8 mouse cellular contexts compared by ENCODE assay signal in genomic region chr6:108305171-108305779, GRCm38 (mm10).
A peak's percentile ranks its signal among the peaks of the same experiment; 100 is the strongest.
DNase-seq lines count a peak whose midpoint lies in the region; ATAC-seq and TF ChIP-seq lines count a peak whose summit lies in the region.

No protein-coding gene starts in this region.

- H3K9me3 ChIP-seq in midbrain, embryonic 14.5 days (ENCODE audit: control insufficient read depth, low read length): no peaks in the 10 kb centered on the region
- no peaks in the 10 kb centered on the region for H3K9me3 ChIP-seq in midbrain, embryonic 16.5 days (replicated peaks; ENCODE audit: control insufficient read depth, low read length, poor library complexity, severe bottlenecking)
- H3K9me3 ChIP-seq in kidney, postnatal 0 days (replicated peaks; ENCODE audit: low read length): no peaks in the 10 kb centered on the region
- no peaks in the 10 kb centered on the region for H3K9me3 ChIP-seq in stomach, postnatal 0 days (ENCODE audit: control insufficient read depth, low read length)
- no peaks in the 10 kb centered on the region for H3K9me3 ChIP-seq in forebrain, embryonic 14.5 days (replicated peaks; ENCODE audit: control insufficient read depth, low read length)

- no peaks in the 10 kb centered on the region for H3K27me3 ChIP-seq in midbrain, embryonic 14.5 days (ENCODE audit: control insufficient read depth, insufficient read depth, low read length)
- H3K27me3 ChIP-seq in midbrain, embryonic 16.5 days (ENCODE audit: control insufficient read depth, insufficient read depth, low read depth, low read length): no peaks in the 10 kb centered on the region
- H3K27me3 ChIP-seq in kidney, postnatal 0 days (ENCODE audit: insufficient read depth, low read length): no peaks in the 10 kb centered on the region
- no peaks in the 10 kb centered on the region for H3K27me3 ChIP-seq in stomach, postnatal 0 days (ENCODE audit: control insufficient read depth, insufficient read depth, low read length)
- no peaks in the 10 kb centered on the region for H3K27me3 ChIP-seq in forebrain, embryonic 14.5 days (replicated peaks; ENCODE audit: control insufficient read depth, insufficient read depth, low read length)

- ATAC-seq in midbrain, embryonic 14.5 days (ENCODE audit: low FRiP score, low TSS enrichment): no peak
- no peak for ATAC-seq in midbrain, embryonic 16.5 days
- ATAC-seq in kidney, postnatal 0 days (replicated peaks; ENCODE audit: low FRiP score, low read depth): no peak; the same call in 1 of the 2 replicates
- ATAC-seq in stomach, postnatal 0 days (ENCODE audit: low FRiP score, low TSS enrichment): no peak
- ATAC-seq in forebrain, embryonic 14.5 days: no peak

- DNase-seq in adrenal gland, postnatal 10 days: peak; percentile 30
- no peak for DNase-seq in adrenal gland, postnatal 25 days
- peak; percentile 19 for DNase-seq in midbrain, embryonic 14.5 days
- peak; percentile 48 for DNase-seq in kidney, postnatal 0 days (ENCODE audit: low spot score)
- no peak for DNase-seq in stomach, postnatal 0 days (ENCODE audit: low spot score)
- DNase-seq in thymus, postnatal 10 days (ENCODE audit: low spot score in 2 of 2): no peak
- DNase-seq in forebrain, embryonic 14.5 days (ENCODE audit: low spot score): no peak

- no peak for TF ChIP-seq EP300 in stomach, postnatal 0 days (optimal IDR thresholded peaks at IDR 0.05)

- no peaks in the 10 kb centered on the region; the same call in 1 of the 2 replicates for H3K4me1 ChIP-seq in midbrain, embryonic 14.5 days (ENCODE audit: control insufficient read depth, insufficient read depth, low read length)
- H3K4me1 ChIP-seq in midbrain, embryonic 16.5 days (ENCODE audit: control insufficient read depth, insufficient read depth, low read length): peaks cover 10% of the 10 kb centered on the region
- H3K4me1 ChIP-seq in kidney, postnatal 0 days (replicated peaks; ENCODE audit: insufficient read depth, low read length): peaks cover 3% of the 10 kb centered on the region; the same call in 1 of the 2 replicates
- H3K4me1 ChIP-seq in stomach, postnatal 0 days (replicated peaks; ENCODE audit: control insufficient read depth, insufficient read depth): peaks cover 3% of the 10 kb centered on the region; the same call in 1 of the 2 replicates
- no peaks in the 10 kb centered on the region for H3K4me1 ChIP-seq in forebrain, embryonic 14.5 days (ENCODE audit: control insufficient read depth, insufficient read depth, low read length)

- no peak for TF ChIP-seq CTCF in kidney, postnatal 0 days (IDR thresholded peaks at IDR 0.05; ENCODE audit: low read depth)
- no peak for TF ChIP-seq CTCF in stomach, postnatal 0 days (IDR thresholded peaks at IDR 0.05; ENCODE audit: low read depth)

- WGBS in midbrain, embryonic 14.5 days: 85% methylated on average over 12 of the region's 12 CpGs
- WGBS in midbrain, embryonic 16.5 days: 72% methylated on average over 12 of the region's 12 CpGs
- WGBS in kidney, postnatal 0 days: 25% methylated on average over 12 of the region's 12 CpGs
- 47% methylated on average over 12 of the region's 12 CpGs for WGBS in stomach, postnatal 0 days
- WGBS in forebrain, embryonic 14.5 days: 72% methylated on average over 12 of the region's 12 CpGs

- H3K27ac ChIP-seq in midbrain, embryonic 14.5 days (replicated peaks; ENCODE audit: low read depth, low read length): no peak overlapping the region
- H3K27ac ChIP-seq in midbrain, embryonic 16.5 days (ENCODE audit: low read length): no peak overlapping the region
- H3K27ac ChIP-seq in kidney, postnatal 0 days: peak overlapping the region; percentile 63
- peak overlapping the region; percentile 65 for H3K27ac ChIP-seq in stomach, postnatal 0 days (replicated peaks)
- H3K27ac ChIP-seq in forebrain, embryonic 14.5 days (ENCODE audit: low read depth, low read length): no peak overlapping the region

- H3K36me3 ChIP-seq in midbrain, embryonic 14.5 days (ENCODE audit: control insufficient read depth, insufficient read depth, low read length): no peaks in the 10 kb centered on the region
- no peaks in the 10 kb centered on the region for H3K36me3 ChIP-seq in midbrain, embryonic 16.5 days (ENCODE audit: control insufficient read depth, insufficient read depth, low read length)
- no peaks in the 10 kb centered on the region for H3K36me3 ChIP-seq in kidney, postnatal 0 days (ENCODE audit: insufficient read depth, low read length)
- H3K36me3 ChIP-seq in stomach, postnatal 0 days (ENCODE audit: control insufficient read depth, insufficient read depth, low read length): no peaks in the 10 kb centered on the region
- H3K36me3 ChIP-seq in forebrain, embryonic 14.5 days (ENCODE audit: control insufficient read depth, insufficient read depth, low read length): no peaks in the 10 kb centered on the region

- H3K4me2 ChIP-seq in midbrain, embryonic 14.5 days (ENCODE audit: low read length): no peak overlapping the region
- no peak overlapping the region for H3K4me2 ChIP-seq in midbrain, embryonic 16.5 days (ENCODE audit: low read length)
- no peak overlapping the region for H3K4me2 ChIP-seq in kidney, postnatal 0 days (ENCODE audit: low read length)
- no peak overlapping the region for H3K4me2 ChIP-seq in stomach, postnatal 0 days (replicated peaks; ENCODE audit: low read depth)
- H3K4me2 ChIP-seq in forebrain, embryonic 14.5 days (ENCODE audit: low read length): no peak overlapping the region

- H3K4me3 ChIP-seq in midbrain, embryonic 14.5 days (replicated peaks; ENCODE audit: low read depth, low read length): no peak overlapping the region
- no peak overlapping the region for H3K4me3 ChIP-seq in midbrain, embryonic 16.5 days (ENCODE audit: low read depth, low read length)
- H3K4me3 ChIP-seq in kidney, postnatal 0 days (replicated peaks; ENCODE audit: low read depth, low read length): no peak overlapping the region
- H3K4me3 ChIP-seq in stomach, postnatal 0 days (ENCODE audit: low read depth, low read length): no peak overlapping the region
- no peak overlapping the region for H3K4me3 ChIP-seq in forebrain, embryonic 14.5 days (ENCODE audit: low read depth, low read length)

- H3K9ac ChIP-seq in midbrain, embryonic 14.5 days (replicated peaks; ENCODE audit: low read length): no peak overlapping the region
- H3K9ac ChIP-seq in midbrain, embryonic 16.5 days (ENCODE audit: low read depth, low read length): no peak overlapping the region
- no peak overlapping the region for H3K9ac ChIP-seq in kidney, postnatal 0 days (ENCODE audit: low read depth, low read length)
- H3K9ac ChIP-seq in stomach, postnatal 0 days (ENCODE audit: low read length): no peak overlapping the region
- no peak overlapping the region for H3K9ac ChIP-seq in forebrain, embryonic 14.5 days (ENCODE audit: low read length)

Comparison
In these comparisons a context has a peak if more than half of its experiments do, and no peak if none do; other contexts are left out.
1. DNase-seq: peak in adrenal gland, postnatal 10 days (single experiment), midbrain, embryonic 14.5 days (single experiment) and kidney, postnatal 0 days (single experiment); none in adrenal gland, postnatal 25 days (single experiment), stomach, postnatal 0 days (single experiment), thymus, postnatal 10 days (0 of 2) and forebrain, embryonic 14.5 days (single experiment).
2. H3K27ac ChIP-seq: peak in kidney, postnatal 0 days (single experiment) and stomach, postnatal 0 days (single experiment); none in midbrain, embryonic 14.5 days (single experiment), midbrain, embryonic 16.5 days (single experiment) and forebrain, embryonic 14.5 days (single experiment).